Mouse (Mus musculus): ENCODE results near the gene Gm20708.

DNA sequence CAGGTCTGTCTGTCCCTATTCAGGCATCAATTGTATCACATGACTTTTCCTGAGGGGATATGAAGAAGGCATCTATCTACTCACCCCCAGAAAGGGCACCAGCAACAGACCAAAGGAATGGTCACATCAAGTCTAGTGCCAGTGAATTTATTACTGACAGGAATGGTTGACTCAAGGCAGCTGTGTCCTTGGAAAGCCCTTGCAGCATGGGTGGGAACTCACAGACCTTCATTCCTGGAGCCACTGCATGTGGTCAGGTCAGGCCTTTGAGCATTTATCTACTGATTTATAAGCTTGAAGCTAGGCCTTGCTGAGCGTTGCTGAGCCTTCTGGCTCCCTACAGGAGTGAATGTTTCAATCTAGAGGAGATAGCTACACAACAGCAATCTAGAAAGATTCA, 31.4 kb downstream of the Gm20708 start:
- TF ChIP-seq GATA1 (IDR thresholded peaks at IDR 0.05; ENCODE audit: borderline replicate concordance, low read length) (no peak), FLI1 (IDR thresholded peaks at IDR 0.05; ENCODE audit: low read length) (no peak)
